Mouse (Mus musculus) CH12.LX (cell line): ENCODE results near the gene Spred2. TPM values are rescaled to one million over a fixed set of nuclear protein-coding genes. Genes with fewer than 3 reads are reported as not detected.

Experiments
- DNase-seq: peaks from one replicate; pipeline ENCODE4 v3.0.0-alpha.2; 2013; ENCODE audit errors: extremely low read depth
- H3K27ac ChIP-seq: 2 replicates; pipeline ENCODE4 v1.5.1; 2012; ENCODE audit warnings: low read depth, mild to moderate bottlenecking, control low read depth, moderate library complexity; ENCODE audit not compliant: insufficient read depth
- H3K27me3 ChIP-seq: replicated peaks from 2 replicates; pipeline ENCODE3; 2012; ENCODE audit warnings: inconsistent platforms
- H3K36me3 ChIP-seq, 2 experiments: replicated peaks in 1 of 2; 2 replicates each; pipeline versions ENCODE3 to v1.6.1; 2012; ENCODE audit warnings: inconsistent platforms in 1 of 2, low read length in 1 of 2, mild to moderate bottlenecking in 1 of 2, mixed read lengths in 1 of 2, moderate library complexity in 1 of 2; ENCODE audit not compliant: control insufficient read depth in 1 of 2, insufficient read depth in 1 of 2
- H3K4me1 ChIP-seq, 2 experiments: 2 replicates each; pipeline ENCODE4 v1.6.1; 2012; ENCODE audit warnings: inconsistent platforms in 1 of 2, moderate library complexity in 1 of 2; ENCODE audit not compliant: insufficient read depth in 2 of 2, control insufficient read depth in 1 of 2
- H3K4me2 ChIP-seq: 2 replicates; pipeline ENCODE4 v1.6.1; 2012; ENCODE audit warnings: low read depth, mild to moderate bottlenecking, control low read depth; ENCODE audit not compliant: poor library complexity, insufficient read depth, severe bottlenecking
- H3K4me3 ChIP-seq, 3 experiments: fragments of 150-350 bp in 1 of 3; sonication (generic) in 1 of 3; replicated peaks in 1 of 3; 2 replicates each; pipeline versions ENCODE3 to v1.5.1; 2011 to 2012; ENCODE audit warnings: low read depth in 2 of 3, low read length in 2 of 3, mild to moderate bottlenecking in 2 of 3, moderate library complexity in 2 of 3, control low read depth in 1 of 3, improper control_type of control experiment in 1 of 3, inconsistent platforms in 1 of 3, mixed read lengths in 1 of 3; ENCODE audit not compliant: poor library complexity in 1 of 3
- H3K79me2 ChIP-seq: replicated peaks from 2 replicates; pipeline ENCODE4 v1.6.1; 2012; ENCODE audit warnings: mild to moderate bottlenecking, moderate library complexity; ENCODE audit not compliant: control insufficient read depth, poor library complexity, insufficient read depth, severe bottlenecking; ENCODE audit errors: extremely low read depth
- H3K9ac ChIP-seq: 2 replicates; pipeline ENCODE4 v1.6.1; 2012; ENCODE audit warnings: low read depth, mild to moderate bottlenecking, control low read depth, moderate library complexity; ENCODE audit not compliant: insufficient read depth
- H3K9me3 ChIP-seq: replicated peaks from 2 replicates; pipeline ENCODE3; 2012; ENCODE audit warnings: low read length, inconsistent platforms, mixed read lengths
- CHD1 ChIP-seq: IDR thresholded peaks from 2 replicates; pipeline ENCODE4 v1.6.1; 2012; ENCODE audit warnings: low read depth, low read length, improper control_type of control experiment, inconsistent platforms
- E2F4 ChIP-seq: IDR thresholded peaks from 2 replicates; pipeline ENCODE4 v1.6.1; 2011; ENCODE audit warnings: low read depth, low read length, improper control_type of control experiment; ENCODE audit not compliant: insufficient replicate concordance
- ELF1 ChIP-seq: IDR thresholded peaks from 2 replicates; pipeline ENCODE4 v1.6.1; 2014; ENCODE audit warnings: low read depth, mild to moderate bottlenecking, inconsistent platforms, low read length, improper control_type of control experiment
- EP300 ChIP-seq: IDR thresholded peaks from 2 replicates; pipeline ENCODE4 v1.6.1; 2011; ENCODE audit warnings: low read length, improper control_type of control experiment
- GABPA ChIP-seq: IDR thresholded peaks from 2 replicates; pipeline ENCODE4 v1.6.1; 2012; ENCODE audit warnings: low read depth, low read length, improper control_type of control experiment, inconsistent platforms; ENCODE audit not compliant: insufficient replicate concordance
- HCFC1 ChIP-seq: IDR thresholded peaks from 2 replicates; pipeline ENCODE4 v1.6.1; 2012; ENCODE audit warnings: low read depth, mild to moderate bottlenecking, inconsistent platforms, low read length, improper control_type of control experiment
- JUND ChIP-seq: conservative IDR thresholded peaks from 2 replicates; pipeline ENCODE4 v1.6.1; 2011; ENCODE audit warnings: low read depth, low read length, improper control_type of control experiment
- MAFK ChIP-seq: IDR thresholded peaks from 2 replicates; pipeline ENCODE4 v1.6.1; 2011; ENCODE audit warnings: low read length, improper control_type of control experiment; ENCODE audit not compliant: insufficient replicate concordance
- MXI1 ChIP-seq: IDR thresholded peaks from 2 replicates; pipeline ENCODE4 v1.6.1; 2011; ENCODE audit warnings: mild to moderate bottlenecking, low read depth, low read length, improper control_type of control experiment
- MYC ChIP-seq: IDR thresholded peaks from 2 replicates; pipeline ENCODE4 v1.6.1; 2011; ENCODE audit warnings: low read depth, mild to moderate bottlenecking, improper control_type of control experiment, low read length
- PAX5 ChIP-seq: IDR thresholded peaks from 2 replicates; pipeline ENCODE4 v1.6.1; 2012; ENCODE audit warnings: low read length, inconsistent platforms, mixed read lengths
- POLR2A ChIP-seq: IDR thresholded peaks from 2 replicates; pipeline ENCODE4 v1.6.1; 2011; ENCODE audit warnings: low read depth, mild to moderate bottlenecking, improper control_type of control experiment, low read length
- RCOR1 ChIP-seq: conservative IDR thresholded peaks from 2 replicates; pipeline ENCODE4 v1.6.1; 2012; ENCODE audit warnings: low read depth, mild to moderate bottlenecking, inconsistent platforms, low read length, improper control_type of control experiment
- SMC3 ChIP-seq: IDR thresholded peaks from 2 replicates; pipeline ENCODE4 v1.6.1; 2011; ENCODE audit warnings: low read depth, low read length, improper control_type of control experiment
- TBP ChIP-seq: conservative IDR thresholded peaks from 2 replicates; pipeline ENCODE4 v1.6.1; 2011; ENCODE audit warnings: low read depth, low read length, improper control_type of control experiment
- TCF12 ChIP-seq: IDR thresholded peaks from 2 replicates; pipeline ENCODE4 v1.6.1; 2014; ENCODE audit warnings: low read depth, mild to moderate bottlenecking, inconsistent platforms, low read length, improper control_type of control experiment
- UBTF ChIP-seq: IDR thresholded peaks from 2 replicates; pipeline ENCODE4 v1.6.1; 2012; ENCODE audit warnings: low read depth, mild to moderate bottlenecking, inconsistent platforms, low read length, improper control_type of control experiment, moderate library complexity
- USF1 ChIP-seq: IDR thresholded peaks from 2 replicates; pipeline ENCODE4 v1.6.1; 2014; ENCODE audit warnings: low read depth, mild to moderate bottlenecking, inconsistent platforms, low read length, improper control_type of control experiment
- USF2 ChIP-seq: conservative IDR thresholded peaks from 2 replicates; pipeline ENCODE4 v1.6.1; 2011; ENCODE audit warnings: low read depth, low read length, improper control_type of control experiment
- ZKSCAN1 ChIP-seq: IDR thresholded peaks from 2 replicates; pipeline ENCODE4 v1.6.1; 2012; ENCODE audit warnings: low read depth, inconsistent platforms, low read length, improper control_type of control experiment, borderline replicate concordance
- ZNF384 ChIP-seq: IDR thresholded peaks from 2 replicates; pipeline ENCODE4 v1.6.1; 2012; ENCODE audit warnings: low read depth, low read length, improper control_type of control experiment, inconsistent platforms
- dilution Hi-C: fragments of 300-500 bp; cut with MboI; formaldehyde crosslinking; loops from 2 replicates; pipeline ENCODE4 v1.14.3; 2020; ENCODE audit warnings: low sequenced_read_pairs; ENCODE audit not compliant: extremely low pct_unique_long_range_greater_than_20kb, extremely low pct_ligation_motif_present
- in situ Hi-C: fragments of 300-500 bp; cut with MboI; formaldehyde crosslinking; loops from 3 replicates; pipeline ENCODE4 v1.14.3; 2019; ENCODE audit warnings: low sequenced_read_pairs, low pct_ligation_motif_present, low pct_unique_long_range_greater_than_20kb, mixed read lengths
- polyA plus RNA-seq: library from polyadenylated mRNA; unstranded; fragments of >175 nt; gene quantifications from 2 replicates; pipeline ENCODE4 v1.2.1, GENCODE M21; 2012; ENCODE audit warnings: low read depth; ENCODE audit not compliant: insufficient read length
- total RNA-seq, 2 experiments: library from RNA; depleted of rRNA; stranded (reverse); fragments of 300-350 nt in 1 of 2; fragments of >200 nt in 1 of 2; gene quantifications; 2 replicates each; pipeline ENCODE4 v1.2.3; 2012 to 2014

The Spred2 gene
- total and polyA plus RNA-seq, 3 experiments, result 1.4 to 15.8 (median 4.2) TPM

DNA sequence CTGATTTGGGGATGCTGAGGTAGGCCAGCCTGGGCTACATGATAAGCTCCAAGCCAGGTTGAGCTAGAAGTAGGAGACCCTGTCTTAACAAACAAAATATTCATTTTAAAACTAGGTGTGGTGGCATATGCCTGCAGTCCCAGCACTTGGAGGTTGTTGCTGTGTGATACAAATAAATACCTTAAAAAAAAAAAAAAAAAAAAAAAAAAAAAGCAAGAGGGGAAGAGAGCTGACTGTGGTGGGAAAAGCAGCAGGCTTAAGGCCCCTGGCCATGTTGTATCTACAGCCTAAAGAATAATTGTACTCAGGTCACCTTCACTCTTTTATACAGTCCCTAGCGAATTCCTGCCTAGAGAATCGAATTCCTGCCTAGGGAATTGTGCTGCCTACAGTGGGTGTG, 94.7 kb downstream of the Spred2 start:
- no peak for DNase-seq
- Histone ChIP-seq H3K27me3 (no peaks in the 10 kb centered on the region), H3K4me3 (no peak overlapping the region), H3K79me2 (no peaks in the 10 kb centered on the region), H3K4me1 (no peaks in the 10 kb centered on the region), H3K27ac (no peak overlapping the region), H3K4me2 (no peak overlapping the region)
- dilution Hi-C loops (no loop called here), in situ Hi-C loops (loop anchor here (5.0 kb wide), 1 partner anchor 42 kb away; no protein-coding TSS in a partner anchor)
- TF ChIP-seq USF2 (no peak), ZNF384 (peak; percentile 29; the same call in 1 of the 2 replicates)
- TF ChIP-seq, all 38 proteins: peak for 1
- H3K9me3 ChIP-seq, result no peaks in the 10 kb centered on the region
- no peak overlapping the region for H3K9ac ChIP-seq
- H3K36me3 ChIP-seq, result peaks cover 31 to 75% of the 10 kb centered on the region in 2 experiments

DNA sequence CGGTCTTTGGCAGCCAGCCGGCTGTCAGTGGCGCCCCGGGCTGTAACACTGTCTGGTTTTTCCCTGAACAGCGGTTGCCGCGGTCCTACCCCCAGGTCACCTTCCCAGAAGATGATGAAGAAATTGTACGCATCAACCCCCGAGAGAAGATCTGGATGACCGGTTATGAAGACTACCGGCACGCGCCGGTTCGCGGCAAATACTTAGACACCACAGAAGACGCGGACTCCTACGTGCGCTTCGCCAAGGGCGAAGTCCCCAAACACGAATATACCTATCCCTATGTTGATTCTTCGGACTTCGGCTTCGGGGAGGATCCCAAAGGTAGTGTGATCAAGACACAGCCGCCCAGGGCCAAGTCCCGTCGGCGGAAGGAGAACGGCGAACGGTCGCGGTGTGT, 96.5 kb downstream of the Spred2 start:
- Histone ChIP-seq H3K27ac (no peak overlapping the region), H3K9ac (no peak overlapping the region), H3K9me3 (no peaks in the 10 kb centered on the region), H3K4me3 (no peak overlapping the region), H3K4me2 (no peak overlapping the region), H3K36me3 (peaks cover 34 to 76% of the 10 kb centered on the region in 2 experiments), H3K79me2 (no peaks in the 10 kb centered on the region), H3K27me3 (no peaks in the 10 kb centered on the region), H3K4me1 (no peaks in the 10 kb centered on the region)
- dilution Hi-C loops (no loop called here), in situ Hi-C loops (no loop called here)
- DNase-seq, result no peak
- TF ChIP-seq USF1 (no peak), ZKSCAN1 (no peak), UBTF (no peak), MXI1 (no peak), PAX5 (no peak), E2F4 (no peak), SMC3 (no peak), TBP (no peak), MYC (no peak), JUND (no peak), ELF1 (no peak), TCF12 (no peak), EP300 (no peak), GABPA (no peak), POLR2A (no peak), RCOR1 (no peak), MAFK (no peak), CHD1 (no peak), HCFC1 (no peak)
- TF ChIP-seq, all 38 proteins: peak for 0
